Mouse (Mus musculus) testis, adult 2 months (tissue): ENCODE data around the gene Rnf185. TPM values are rescaled to one million over a fixed set of nuclear protein-coding genes. Genes with fewer than 3 reads are reported as not detected.

ENCODE experiments used
- H3K27ac ChIP-seq: fragments of 200-500 bp; 2 replicates; pipeline ENCODE4 v1.5.1; 2012; ENCODE audit warnings: low read depth, low read length; ENCODE audit not compliant: control insufficient read depth, insufficient read depth
- H3K27me3 ChIP-seq: fragments of 200-500 bp; 2 replicates; pipeline ENCODE4 v1.6.1; 2012; ENCODE audit warnings: mild to moderate bottlenecking, low read length, moderate library complexity; ENCODE audit not compliant: control insufficient read depth, insufficient read depth
- H3K36me3 ChIP-seq: fragments of 200-500 bp; 2 replicates; pipeline ENCODE4 v1.6.1; 2012; ENCODE audit warnings: mild to moderate bottlenecking, low read length; ENCODE audit not compliant: control insufficient read depth, insufficient read depth
- H3K4me1 ChIP-seq: fragments of 200-500 bp; 2 replicates; pipeline ENCODE4 v1.6.1; 2012; ENCODE audit warnings: low read length; ENCODE audit not compliant: control insufficient read depth, insufficient read depth
- H3K4me3 ChIP-seq: fragments of 200-500 bp; 2 replicates; pipeline ENCODE4 v1.5.1; 2012; ENCODE audit warnings: low read depth, mild to moderate bottlenecking, low read length, moderate library complexity, mixed read lengths; ENCODE audit not compliant: control insufficient read depth
- CTCF ChIP-seq: fragments of 200-500 bp; IDR thresholded peaks from 2 replicates; pipeline ENCODE4 v1.5.1; 2012; ENCODE audit warnings: low read depth, mild to moderate bottlenecking, inconsistent platforms, low read length, moderate library complexity; ENCODE audit not compliant: control insufficient read depth, insufficient read depth, insufficient replicate concordance
- POLR2A ChIP-seq: fragments of 200-500 bp; IDR thresholded peaks from 2 replicates; pipeline ENCODE4 v1.6.1; 2012; ENCODE audit warnings: low read depth, mild to moderate bottlenecking, inconsistent platforms, low read length, moderate library complexity; ENCODE audit not compliant: control insufficient read depth
- polyA plus RNA-seq: library from polyadenylated mRNA; depleted of rRNA; stranded (reverse); fragments of >200 nt; gene quantifications from 2 replicates; pipeline ENCODE4 v1.2.3, GENCODE M21; 2012

Rnf185 gene
- polyA plus RNA-seq, 1 experiment, result 46.2 TPM

- no peaks in the 10 kb centered on the region for H3K36me3 ChIP-seq
These were observed 20.6 kb downstream of the Rnf185 start for GRCm38 (mm10) chr11:3431515-3431914.

GRCm38 (mm10) chr11:3428632-3429031 is 23.5 kb downstream of the Rnf185 start:
- no peak for TF ChIP-seq CTCF
- TF ChIP-seq POLR2A, result no peak

More at GRCm38 (mm10) chr11:3431515-3431914, 20.6 kb downstream of the Rnf185 start:
- TF ChIP-seq CTCF (no peak), POLR2A (no peak)
- Histone ChIP-seq H3K4me3 (no peak overlapping the region), H3K4me1 (no peaks in the 10 kb centered on the region), H3K27ac (no peak overlapping the region), H3K27me3 (no peaks in the 10 kb centered on the region)

GRCm38 (mm10) chr11:3427697-3428230 is 24.4 kb downstream of the Rnf185 start:
- no peaks in the 10 kb centered on the region for H3K4me1 ChIP-seq
- no peaks in the 10 kb centered on the region for H3K27me3 ChIP-seq
- H3K36me3 ChIP-seq, result no peaks in the 10 kb centered on the region
- H3K27ac ChIP-seq, result no peak overlapping the region
- H3K4me3 ChIP-seq, result no peak overlapping the region
- TF ChIP-seq CTCF, result no peak
- TF ChIP-seq POLR2A, result no peak

More at GRCm38 (mm10) chr11:3428632-3429031, 23.5 kb downstream of the Rnf185 start:
- Histone ChIP-seq H3K4me1 (no peaks in the 10 kb centered on the region), H3K4me3 (no peak overlapping the region), H3K27ac (no peak overlapping the region), H3K27me3 (no peaks in the 10 kb centered on the region), H3K36me3 (no peaks in the 10 kb centered on the region)

GRCm38 (mm10) chr11:3422242-3422641 is 29.9 kb downstream of the Rnf185 start:
- Histone ChIP-seq H3K36me3 (no peaks in the 10 kb centered on the region; the same call in 1 of the 2 replicates), H3K4me1 (no peaks in the 10 kb centered on the region), H3K27me3 (no peaks in the 10 kb centered on the region), H3K4me3 (no peak overlapping the region), H3K27ac (no peak overlapping the region)
- no peak for TF ChIP-seq CTCF
- no peak for TF ChIP-seq POLR2A

GRCm38 (mm10) chr11:3418741-3419140 is 33.4 kb downstream of the Rnf185 start:
- Histone ChIP-seq H3K27me3 (no peaks in the 10 kb centered on the region), H3K4me1 (no peaks in the 10 kb centered on the region), H3K36me3 (no peaks in the 10 kb centered on the region; the same call in 1 of the 2 replicates), H3K27ac (no peak overlapping the region), H3K4me3 (no peak overlapping the region)
- TF ChIP-seq CTCF, result no peak
- TF ChIP-seq POLR2A, result no peak

- no peaks in the 10 kb centered on the region for H3K27me3 ChIP-seq
- no peaks in the 10 kb centered on the region for H3K4me1 ChIP-seq
- H3K36me3 ChIP-seq, result no peaks in the 10 kb centered on the region; the same call in 1 of the 2 replicates
- TF ChIP-seq CTCF (no peak), POLR2A (no peak)
- no peak overlapping the region for H3K27ac ChIP-seq
- no peak overlapping the region for H3K4me3 ChIP-seq
These were observed 34.4 kb downstream of the Rnf185 start for GRCm38 (mm10) chr11:3417795-3418194.

GRCm38 (mm10) chr11:3416399-3416798 is 35.8 kb downstream of the Rnf185 start:
- Histone ChIP-seq H3K4me1 (no peaks in the 10 kb centered on the region), H3K4me3 (no peak overlapping the region), H3K27me3 (no peaks in the 10 kb centered on the region), H3K27ac (no peak overlapping the region), H3K36me3 (no peaks in the 10 kb centered on the region; the same call in 1 of the 2 replicates)
- TF ChIP-seq CTCF (no peak), POLR2A (no peak)

GRCm38 (mm10) chr11:3412111-3412510 is 40.1 kb downstream of the Rnf185 start:
- Histone ChIP-seq H3K27ac (no peak overlapping the region), H3K36me3 (no peaks in the 10 kb centered on the region), H3K27me3 (no peaks in the 10 kb centered on the region), H3K4me1 (peaks cover 6% of the 10 kb centered on the region), H3K4me3 (no peak overlapping the region)
- no peak for TF ChIP-seq POLR2A
- no peak for TF ChIP-seq CTCF
